Mouse (Mus musculus) small intestine, adult 2 months (tissue): ENCODE results near the gene Pcgf2.

Experiments
- CTCF ChIP-seq: fragments of 200-500 bp; IDR thresholded peaks from 2 replicates; pipeline ENCODE4 v1.5.1; 2012; ENCODE audit warnings: low read depth, mild to moderate bottlenecking, control low read depth, inconsistent platforms, low read length, moderate library complexity, mixed read lengths; ENCODE audit not compliant: insufficient replicate concordance, insufficient read length; ENCODE audit errors: extremely low read depth
- POLR2A ChIP-seq: fragments of 200-500 bp; IDR thresholded peaks from 2 replicates; pipeline ENCODE4 v1.6.1; 2012; ENCODE audit warnings: low read depth, mild to moderate bottlenecking, control low read depth, inconsistent platforms, low read length, moderate library complexity

DNA sequence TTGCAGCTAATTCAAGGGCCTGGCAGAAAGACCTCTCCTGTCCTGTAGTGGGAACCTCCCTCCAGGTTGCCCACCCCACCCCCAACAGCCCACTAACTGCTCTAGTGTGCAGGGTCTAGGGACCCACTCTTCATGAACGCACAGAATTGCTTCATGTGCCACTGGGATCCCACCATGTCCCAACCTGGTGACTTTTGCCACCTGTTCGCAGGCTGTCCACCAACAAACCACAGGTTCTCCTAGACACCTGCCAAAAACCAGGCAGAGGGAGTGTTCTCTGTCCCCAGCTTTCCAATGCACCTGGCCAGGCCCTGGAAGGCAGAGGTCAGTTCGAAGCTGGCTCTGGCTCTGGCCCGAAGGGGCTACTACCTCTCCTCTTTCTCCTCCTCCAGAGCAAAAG, 5.9 kb downstream of the Pcgf2 start:
- TF ChIP-seq CTCF (no peak), POLR2A (no peak)
